Mouse (Mus musculus): ENCODE measurements around the gene Fst. TPM values are rescaled to one million over a fixed set of nuclear protein-coding genes. Genes with fewer than 3 reads are reported as not detected.
A peak's percentile ranks its signal among the peaks of the same experiment; 100 is the strongest.

The Fst gene
- polyA plus RNA-seq, 1 experiment, result not detected

DNA sequence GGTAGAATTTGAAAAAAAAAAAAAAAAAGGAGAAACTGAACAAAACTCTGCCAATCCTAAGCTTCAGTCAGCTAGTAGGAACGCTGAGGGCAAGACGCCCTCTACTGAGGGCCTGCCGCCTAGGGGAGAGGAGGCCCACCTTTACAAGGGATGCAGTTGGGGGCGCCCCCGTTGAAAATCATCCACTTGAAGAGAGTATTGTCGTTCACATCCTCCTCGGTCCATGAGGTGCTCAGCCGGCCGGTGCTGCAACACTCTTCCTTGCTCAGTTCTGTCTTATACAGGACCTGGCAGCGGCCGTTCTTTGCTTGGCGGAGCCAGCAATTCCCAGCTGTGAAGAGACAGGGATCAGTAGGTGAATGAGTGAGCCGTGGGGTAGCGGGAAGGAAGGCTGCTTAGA, 2.5 kb downstream of the Fst start:
- no peak for TF ChIP-seq GATA1 (IDR thresholded peaks at IDR 0.05; ENCODE audit: low read length)

DNA sequence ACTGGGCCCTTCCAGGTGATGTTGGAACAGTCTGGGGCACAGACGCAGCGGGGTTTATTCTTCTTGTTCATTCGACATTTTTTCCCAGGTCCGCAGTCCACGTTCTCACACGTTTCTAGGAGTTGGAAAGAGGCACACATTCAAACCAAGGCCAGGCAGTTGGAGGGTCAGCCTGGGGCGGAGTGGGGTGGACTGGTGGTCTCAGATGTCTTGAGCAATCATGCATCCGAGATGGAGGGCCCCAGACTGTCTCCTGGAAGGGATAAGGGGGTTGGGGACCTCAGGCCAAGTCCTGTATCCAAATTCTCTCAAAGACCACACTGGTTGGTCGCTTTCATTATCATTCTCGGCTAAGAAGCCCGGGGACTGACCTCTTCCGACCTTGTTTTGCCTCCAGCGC, 3.0 kb downstream of the Fst start:
- TF ChIP-seq GATA1 (IDR thresholded peaks at IDR 0.05; ENCODE audit: low read length), result no peak

GRCm38 (mm10) chr13:114447213-114447612, 11.5 kb downstream of the Fst start:
- no peak for TF ChIP-seq GATA1 (IDR thresholded peaks at IDR 0.05; ENCODE audit: low read length)

DNA sequence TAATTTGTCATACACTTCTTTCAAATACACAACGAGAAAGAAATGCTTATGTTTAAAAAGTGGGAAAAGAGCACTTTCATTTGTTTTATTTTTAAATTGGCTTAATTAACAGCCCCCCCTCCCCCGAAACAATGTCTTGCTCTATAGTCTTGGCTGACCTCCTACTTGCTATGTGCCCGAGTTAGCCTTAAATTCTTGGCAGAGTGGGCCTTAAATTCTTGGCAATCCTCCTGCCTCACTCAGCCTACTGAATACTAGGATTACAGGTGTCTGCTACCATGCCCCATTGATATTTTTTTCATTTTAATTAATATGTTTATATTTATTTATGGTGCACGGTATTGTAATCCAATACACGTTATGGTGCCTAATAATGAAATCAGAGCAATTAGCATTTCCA, 26.3 kb downstream of the Fst start:
- no peak for TF ChIP-seq GATA1 (IDR thresholded peaks at IDR 0.05; ENCODE audit: low read length)

- peak; percentile 44 for TF ChIP-seq GATA1 (IDR thresholded peaks at IDR 0.05; ENCODE audit: low read length)
Measured at GRCm38 (mm10) chr13:114425230-114425629, 33.5 kb downstream of the Fst start.

GRCm38 (mm10) chr13:114420235-114420634, 38.5 kb downstream of the Fst start:
- no peak for TF ChIP-seq GATA1 (IDR thresholded peaks at IDR 0.05; ENCODE audit: low read length)

GRCm38 (mm10) chr13:114419364-114419763, 39.4 kb downstream of the Fst start:
- TF ChIP-seq GATA1 (IDR thresholded peaks at IDR 0.05; ENCODE audit: low read length), result no peak

DNA sequence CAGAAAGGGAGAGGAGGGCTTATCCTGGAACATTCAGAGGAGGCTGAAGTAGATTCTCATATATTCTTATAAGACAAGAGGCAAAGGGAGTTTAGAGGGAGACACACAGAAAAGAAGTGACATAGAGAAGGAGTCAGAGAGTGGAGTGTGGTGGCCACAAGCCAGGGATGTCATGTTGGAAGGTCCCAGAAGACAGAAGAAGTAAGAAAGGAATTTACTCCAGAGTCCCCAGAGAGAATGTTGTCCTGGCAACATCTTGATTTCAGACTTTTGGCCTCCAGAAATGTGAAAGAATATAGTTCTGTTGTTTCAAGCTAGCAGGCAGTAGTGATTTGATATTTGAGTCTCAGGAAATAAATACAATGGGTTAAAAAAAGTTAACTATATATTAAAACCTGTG, 46.4 kb downstream of the Fst start:
- TF ChIP-seq GATA1 (IDR thresholded peaks at IDR 0.05; ENCODE audit: low read length), result no peak

- TF ChIP-seq GATA1 (IDR thresholded peaks at IDR 0.05; ENCODE audit: low read length), result no peak
Measured at GRCm38 (mm10) chr13:114406866-114407265, 51.9 kb downstream of the Fst start.

DNA sequence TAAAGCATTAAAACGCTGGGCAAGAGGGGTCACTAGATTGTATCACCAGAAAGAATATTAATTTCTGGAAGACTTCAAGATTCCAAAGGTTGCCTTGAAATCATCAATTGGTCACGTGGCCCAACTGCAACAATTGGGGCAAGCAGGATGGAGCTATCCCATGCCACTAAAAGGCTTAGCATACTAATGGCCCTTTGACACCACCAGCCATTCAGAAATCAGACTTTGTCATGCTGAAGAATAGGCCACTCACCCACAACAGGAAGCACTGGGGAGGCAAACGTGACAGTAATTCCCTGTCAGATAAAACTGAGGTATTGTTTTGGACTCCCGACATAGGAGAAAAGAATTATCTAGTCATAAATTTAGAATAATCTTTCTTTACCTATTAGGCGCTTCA, 52.3 kb downstream of the Fst start:
- no peak for TF ChIP-seq GATA1 (IDR thresholded peaks at IDR 0.05; ENCODE audit: low read length)

- no peak for TF ChIP-seq GATA1 (IDR thresholded peaks at IDR 0.05; ENCODE audit: low read length)
Measured at GRCm38 (mm10) chr13:114405100-114405715, 53.5 kb downstream of the Fst start.

Other genes with a start within 250 kb of the Fst start
- 2.6 and 4.8 TPM in 2 replicates for gene Ndufs4, start 70.7 kb downstream of the Fst start, polyA plus RNA-seq (2012)